Mouse (Mus musculus): ENCODE data around the gene Plet1. TPM values are rescaled to one million over a fixed set of nuclear protein-coding genes. Genes with fewer than 3 reads are reported as not detected.

Gene Plet1
- total RNA-seq (2022): under 1 TPM in 2 of 4 experiments, not detected in 2; 0.19 to 0.27 TPM

DNA sequence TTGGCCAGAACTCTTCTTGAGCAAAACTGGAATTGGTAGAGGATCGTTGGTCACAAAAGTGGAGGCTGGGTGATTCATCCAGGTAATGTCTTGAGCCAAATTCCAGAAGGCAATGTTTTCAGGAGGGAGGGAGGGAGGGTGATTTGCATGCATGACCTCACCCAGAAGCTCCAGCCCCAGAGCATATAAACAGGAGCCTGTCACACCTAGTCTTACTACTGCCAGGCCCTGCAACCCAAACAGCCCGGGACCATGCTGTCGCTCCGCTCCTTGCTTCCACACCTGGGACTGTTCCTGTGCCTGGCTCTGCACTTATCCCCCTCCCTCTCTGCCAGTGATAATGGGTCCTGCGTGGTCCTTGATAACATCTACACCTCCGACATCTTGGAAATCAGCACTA is at the start of gene Plet1:
Gene Plet1, plus strand, starts transcription at position 215 of the 400 bp plus-strand sequence.
- no peak for DNase-seq (ENCODE audit: low spot score in 2 of 2)

DNA sequence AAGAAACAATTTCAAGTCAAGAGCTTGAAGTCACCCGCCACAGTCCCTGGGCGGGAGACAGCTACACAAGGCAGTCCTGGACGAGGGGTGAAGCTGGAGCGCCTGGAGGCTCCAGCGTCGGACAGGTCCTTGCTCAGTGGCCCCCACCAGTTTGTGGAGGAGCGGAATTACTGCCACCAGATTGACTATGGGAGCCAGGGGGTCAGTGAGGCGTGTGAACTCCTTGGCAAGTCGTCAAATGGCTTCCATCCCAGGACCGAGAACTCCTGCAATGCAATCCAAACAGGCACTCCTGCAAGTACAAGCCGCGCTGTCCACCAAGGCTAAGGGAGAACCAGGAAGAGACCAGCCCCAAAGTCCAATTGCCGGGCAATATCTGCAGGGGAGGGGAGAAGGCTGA is 45.3 kb upstream of the Plet1 start:
- no peak for DNase-seq (ENCODE audit: low spot score in 2 of 2)

DNA sequence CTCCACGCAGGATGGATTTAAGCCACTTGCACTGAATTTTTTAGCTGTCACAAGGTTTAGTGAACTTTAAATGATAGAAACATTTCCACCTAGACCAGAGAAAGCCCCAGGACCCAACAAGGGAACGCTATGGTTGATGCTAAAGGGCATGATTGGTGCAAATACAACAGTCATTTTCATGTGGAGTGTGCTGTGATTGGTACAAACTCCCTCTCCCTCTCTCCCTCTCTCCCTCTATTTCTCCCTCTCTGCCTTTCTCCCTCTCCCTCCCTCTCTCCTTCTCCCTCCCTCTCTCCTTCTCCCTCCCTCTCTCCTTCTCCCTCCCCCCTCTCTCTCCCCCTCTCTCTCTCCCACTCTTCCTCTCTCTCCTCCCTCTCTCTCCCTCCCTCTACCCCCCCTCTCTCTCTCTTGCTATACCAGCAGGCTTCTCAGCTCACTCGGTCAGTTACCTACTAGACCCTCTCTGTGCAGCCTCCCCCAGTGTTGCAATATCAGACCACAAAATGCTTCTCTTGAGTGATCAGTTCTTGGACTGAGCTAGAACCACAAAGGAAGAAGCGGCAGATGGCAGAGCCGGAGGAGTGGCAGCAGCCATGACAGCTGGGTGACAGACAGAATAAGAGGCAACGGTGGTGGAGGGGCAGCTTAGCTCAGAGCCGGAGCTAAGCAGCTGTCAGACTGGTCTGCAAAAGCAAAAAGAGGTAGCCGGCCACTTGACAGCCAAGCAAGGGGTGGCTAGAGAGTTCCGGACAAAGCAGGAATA is 42.7 kb upstream of the Plet1 start:
- DNase-seq (ENCODE audit: low spot score in 2 of 2): no peak

DNA sequence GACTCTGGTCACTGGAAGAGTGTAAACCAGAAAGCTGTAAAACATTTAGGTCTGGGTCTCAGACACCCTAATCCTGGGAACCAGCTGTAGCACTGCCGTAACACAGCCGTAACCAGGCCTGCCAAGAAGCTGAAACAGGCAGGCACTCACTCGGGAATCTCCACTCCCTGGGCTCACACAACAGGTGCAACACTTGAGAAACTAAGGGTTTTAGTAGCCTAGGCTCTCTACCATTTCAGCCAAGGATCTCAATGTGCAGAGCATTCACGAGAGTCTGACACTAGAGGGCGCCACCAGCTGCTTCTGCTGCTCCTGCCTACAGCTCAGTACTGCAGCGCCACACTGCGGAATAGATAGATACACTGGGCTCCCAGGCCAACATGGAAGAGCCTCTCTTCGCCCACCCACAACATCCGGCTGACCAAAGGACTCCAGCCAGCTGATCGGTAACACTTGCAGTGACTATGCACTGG is 42.0 kb upstream of the Plet1 start:
- DNase-seq (ENCODE audit: low spot score in 2 of 2): peak; percentile 71 to 77

DNA sequence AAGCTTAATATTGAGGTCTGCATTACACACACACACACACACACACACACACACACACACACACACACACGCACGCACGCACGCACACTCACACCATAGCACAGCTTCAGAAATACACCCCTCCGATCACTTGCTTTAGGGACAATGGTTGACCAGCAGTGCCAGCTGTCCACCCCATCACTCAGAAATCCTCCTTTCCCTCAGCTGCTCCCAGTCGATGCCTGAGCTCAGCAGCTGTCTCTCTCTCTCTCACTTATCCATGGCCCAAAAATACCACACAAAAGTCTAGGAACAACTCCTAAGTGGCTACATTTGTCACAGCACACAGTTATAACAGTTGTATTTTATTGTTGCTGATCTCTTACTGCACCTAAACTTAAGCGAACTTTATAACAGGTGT is 36.7 kb upstream of the Plet1 start:
- DNase-seq (ENCODE audit: low spot score in 2 of 2): no peak

DNA sequence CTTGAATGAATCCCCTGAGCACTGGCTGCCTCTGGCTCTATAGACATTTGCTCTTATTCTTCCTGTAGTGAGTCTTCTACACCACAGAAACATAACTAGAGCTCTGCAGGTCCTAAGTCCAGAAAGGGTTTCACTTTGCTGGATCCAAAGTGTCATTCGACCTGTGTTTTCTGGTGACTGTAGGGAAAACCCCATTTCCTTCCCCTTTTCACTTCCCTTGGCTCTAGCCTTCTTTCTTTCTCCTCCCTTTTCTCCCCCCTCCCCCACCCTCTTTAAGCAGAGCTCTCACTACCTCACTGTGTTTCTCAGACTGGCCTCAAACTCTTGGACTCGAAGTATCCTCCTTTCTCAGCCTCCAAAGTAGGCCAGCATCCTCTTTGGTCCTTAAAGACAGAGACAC is 34.8 kb upstream of the Plet1 start:
- no peak for DNase-seq (ENCODE audit: low spot score in 2 of 2)

DNA sequence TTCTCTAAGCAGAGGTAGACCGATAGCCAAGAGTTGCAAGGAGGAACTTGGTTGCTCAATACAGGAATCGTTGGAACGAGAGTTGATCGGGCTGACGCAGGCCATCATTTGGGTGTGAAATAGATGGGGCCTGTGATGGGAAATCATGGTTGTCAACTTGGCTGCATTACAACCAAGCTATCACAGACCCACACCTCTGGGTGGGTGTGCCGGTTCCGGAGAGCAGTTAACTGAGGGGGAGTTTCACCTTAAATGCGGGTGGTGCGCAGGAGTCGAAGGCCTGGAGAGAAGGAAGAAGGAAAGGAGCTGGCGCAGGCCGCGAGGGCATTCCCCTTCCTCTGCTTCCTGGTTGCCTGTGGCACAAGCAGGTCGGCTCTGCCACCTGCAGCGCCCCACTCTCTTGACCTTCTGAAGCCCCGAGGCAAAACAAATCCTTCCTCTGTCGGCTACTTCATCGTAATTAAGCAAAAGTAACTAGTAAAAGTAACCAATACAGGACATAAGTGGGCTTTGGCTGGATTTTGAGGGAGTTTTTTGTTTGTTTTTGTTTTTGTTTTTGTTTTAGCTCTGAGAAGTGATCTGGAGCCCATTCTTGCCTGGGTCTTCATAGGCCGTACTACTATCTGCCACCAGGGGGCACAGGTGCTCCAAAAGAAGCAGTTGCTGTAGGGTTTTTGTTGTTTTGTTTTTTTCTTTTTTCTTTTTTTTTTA is 31.7 kb upstream of the Plet1 start:
- peak; percentile 42 to 59 for DNase-seq (ENCODE audit: low spot score in 2 of 2)

DNA sequence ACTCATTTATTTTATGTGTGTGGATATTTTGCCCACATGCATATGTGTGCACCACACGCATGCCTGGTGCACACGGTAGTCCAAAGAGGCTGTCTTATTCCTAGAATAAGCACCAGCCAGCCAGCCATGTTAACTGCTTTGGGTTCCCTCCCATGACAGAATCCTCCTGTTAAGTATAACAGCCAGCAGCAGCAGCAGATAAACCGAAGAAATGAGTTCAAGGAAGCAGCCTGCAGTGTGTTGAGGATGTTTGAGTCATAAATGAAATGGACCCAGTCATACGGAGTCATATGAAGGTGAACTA is 31.2 kb upstream of the Plet1 start:
- no peak for DNase-seq (ENCODE audit: low spot score in 2 of 2)

DNA sequence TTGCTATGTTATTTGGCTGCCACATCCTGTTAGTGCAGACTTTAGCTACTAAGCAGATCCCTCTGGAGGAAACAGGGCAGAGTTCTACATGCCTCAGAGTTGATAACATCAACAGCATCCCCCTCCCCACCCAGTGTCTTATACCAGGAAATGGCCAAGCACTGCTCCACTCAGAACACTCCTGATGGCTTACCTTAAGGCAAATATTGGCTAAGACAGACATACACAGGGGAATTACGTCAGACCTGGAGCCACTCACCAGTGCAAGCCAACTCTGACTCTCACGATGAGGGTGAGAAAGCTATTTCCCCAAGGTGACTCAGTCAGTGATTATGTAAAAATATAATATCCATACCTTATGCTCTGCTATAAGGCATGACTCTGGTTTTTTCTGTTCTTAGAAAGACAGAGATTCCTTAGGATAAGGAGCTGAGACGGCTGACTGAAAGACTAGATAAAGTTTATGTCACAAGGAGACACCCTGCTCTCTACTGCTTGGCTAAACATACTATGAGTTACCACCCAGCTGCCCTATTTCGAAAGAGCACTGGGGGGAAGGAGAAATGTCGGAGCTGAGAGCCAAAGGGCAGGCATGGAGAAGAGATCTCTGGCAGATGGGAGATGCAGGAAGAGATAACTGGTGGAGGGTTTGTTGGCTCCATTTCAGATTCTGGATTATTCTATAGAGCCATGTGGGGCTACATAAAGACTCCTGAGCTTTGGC is 23.8 kb upstream of the Plet1 start:
- no peak for DNase-seq (ENCODE audit: low spot score in 2 of 2)

DNA sequence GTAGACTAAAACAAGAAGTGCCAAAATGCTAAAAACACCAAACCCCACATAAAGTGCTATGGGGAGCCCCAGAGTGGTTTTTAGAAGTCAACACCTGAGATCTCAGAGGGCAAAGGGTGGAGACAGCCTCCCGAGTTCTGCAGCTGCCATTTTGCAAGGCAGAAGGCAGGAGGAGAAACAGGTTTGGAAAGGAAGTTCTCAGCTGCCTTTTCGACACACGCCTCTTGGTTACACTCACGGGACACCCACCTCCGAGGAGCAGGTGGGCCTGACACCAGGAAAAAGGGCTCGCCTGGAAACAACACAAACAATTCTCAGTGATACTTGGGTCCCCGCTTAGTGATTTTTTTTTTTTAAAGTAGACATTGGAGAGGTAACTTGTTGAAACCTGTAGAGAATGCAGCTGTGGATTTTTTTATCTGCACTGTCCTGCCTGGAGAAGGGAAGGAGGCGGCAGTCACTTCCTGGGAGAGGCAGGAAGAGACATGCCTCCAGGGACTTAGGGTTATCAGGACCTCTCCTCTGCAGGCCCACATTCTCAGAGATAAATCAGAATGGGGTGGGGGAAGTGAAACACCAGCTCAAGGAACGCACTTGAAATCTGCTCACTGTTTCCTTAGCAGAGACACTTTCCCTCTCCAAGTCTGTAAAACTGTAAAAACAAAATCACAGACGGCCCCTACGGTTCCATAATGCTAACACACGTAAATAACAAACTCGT is 23.0 kb upstream of the Plet1 start:
- no peak for DNase-seq (ENCODE audit: low spot score in 2 of 2)

DNA sequence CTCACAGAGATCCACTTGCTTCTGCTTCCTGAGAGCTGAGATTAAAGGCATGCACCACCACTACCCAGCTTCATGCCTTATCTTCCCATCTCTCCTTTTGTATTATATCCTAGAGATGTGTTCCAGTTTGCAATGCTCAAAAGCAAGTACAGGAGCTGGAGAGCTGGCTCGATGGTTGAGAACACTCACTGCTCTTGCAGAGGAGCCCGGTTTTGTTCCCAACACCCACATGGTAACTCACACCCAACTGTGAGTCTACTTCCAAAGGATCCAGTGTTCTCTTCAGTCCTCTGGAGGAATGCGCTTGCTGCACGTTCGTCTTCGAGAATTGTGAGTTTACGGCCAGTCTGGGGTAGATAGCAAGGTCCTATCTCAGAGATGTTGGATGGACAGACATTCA is 19.0 kb upstream of the Plet1 start:
- no peak for DNase-seq (ENCODE audit: low spot score in 2 of 2)

DNA sequence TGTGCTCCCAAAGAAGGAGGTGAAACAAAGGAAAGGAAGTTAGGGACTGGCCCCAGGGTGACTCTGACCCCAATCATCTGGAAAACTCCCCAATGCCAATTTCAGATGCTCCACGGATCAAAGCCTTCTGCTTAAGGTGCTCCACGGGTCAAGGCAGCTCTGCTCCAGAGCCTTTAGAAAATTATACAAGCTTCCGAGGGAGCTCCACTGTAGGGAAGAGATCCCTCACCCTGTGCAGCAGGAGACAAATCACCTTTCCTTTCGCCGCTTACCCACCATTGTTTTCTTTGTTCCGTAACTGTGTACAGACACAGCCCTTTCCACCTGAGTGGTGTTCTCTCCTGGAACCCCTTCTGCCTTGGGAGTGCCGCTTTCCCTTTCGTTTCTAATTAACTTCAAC is 18.6 kb upstream of the Plet1 start:
- no peak for DNase-seq (ENCODE audit: low spot score in 2 of 2)

DNA sequence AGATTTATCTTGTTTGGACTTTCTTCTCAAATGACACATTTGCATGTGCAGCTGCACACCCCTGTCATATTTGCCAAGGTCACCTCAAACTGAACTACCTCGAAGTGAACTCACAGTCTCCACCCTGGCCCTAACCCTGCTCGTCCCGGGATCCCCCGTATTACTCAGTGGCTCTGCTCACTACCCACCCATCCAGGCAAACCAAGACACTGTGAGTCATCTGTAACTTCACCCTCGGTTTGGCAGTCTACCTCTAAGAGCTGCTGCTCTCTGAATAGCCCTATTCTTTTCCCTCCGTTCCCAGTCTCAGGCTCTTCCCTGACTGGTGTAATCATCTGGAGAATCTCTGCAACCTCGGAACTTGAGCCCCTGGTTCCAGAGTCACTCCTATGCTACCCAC is 17.7 kb upstream of the Plet1 start:
- no peak for DNase-seq (ENCODE audit: low spot score in 2 of 2)

DNA sequence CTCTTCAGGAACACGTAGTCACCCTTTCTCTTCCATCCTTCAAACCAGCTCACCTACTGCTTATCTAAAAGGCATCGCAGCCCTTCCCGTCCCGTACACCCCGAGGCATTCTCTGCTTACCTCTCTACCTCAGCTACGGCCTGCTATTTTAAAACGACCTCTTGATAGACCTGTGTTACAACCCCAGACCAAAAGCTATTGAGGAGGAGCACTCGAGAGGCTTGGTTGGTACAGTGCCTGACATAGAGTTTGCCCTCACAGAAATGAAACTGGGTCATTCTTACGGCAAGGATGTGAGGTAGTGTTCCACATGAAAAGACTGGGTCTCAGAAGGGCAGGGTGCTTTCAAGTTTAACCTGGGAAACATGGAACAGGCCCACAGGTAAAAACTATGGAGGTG is 17.1 kb upstream of the Plet1 start:
- no peak for DNase-seq (ENCODE audit: low spot score in 2 of 2)

DNA sequence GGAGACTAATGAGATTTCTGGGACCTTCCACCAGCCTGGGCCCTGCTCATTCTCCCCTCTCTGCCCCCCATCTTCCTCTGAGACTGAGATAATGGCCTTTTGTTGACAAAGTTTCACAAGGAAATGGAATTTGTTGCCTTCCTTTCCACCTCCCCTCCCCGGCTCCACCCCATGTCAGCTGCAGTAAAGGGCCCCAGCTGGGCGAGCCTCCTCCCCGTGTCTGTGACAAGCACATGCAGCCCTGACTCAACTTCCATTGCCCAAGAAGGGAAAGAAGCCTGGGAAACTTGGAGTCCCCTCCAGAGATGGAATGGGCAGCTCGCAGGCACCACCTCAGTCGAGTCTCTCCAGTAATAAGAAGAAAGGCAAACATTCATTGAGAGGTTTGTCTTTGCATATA is 15.5 kb upstream of the Plet1 start:
- DNase-seq (ENCODE audit: low spot score in 2 of 2): no peak

DNA sequence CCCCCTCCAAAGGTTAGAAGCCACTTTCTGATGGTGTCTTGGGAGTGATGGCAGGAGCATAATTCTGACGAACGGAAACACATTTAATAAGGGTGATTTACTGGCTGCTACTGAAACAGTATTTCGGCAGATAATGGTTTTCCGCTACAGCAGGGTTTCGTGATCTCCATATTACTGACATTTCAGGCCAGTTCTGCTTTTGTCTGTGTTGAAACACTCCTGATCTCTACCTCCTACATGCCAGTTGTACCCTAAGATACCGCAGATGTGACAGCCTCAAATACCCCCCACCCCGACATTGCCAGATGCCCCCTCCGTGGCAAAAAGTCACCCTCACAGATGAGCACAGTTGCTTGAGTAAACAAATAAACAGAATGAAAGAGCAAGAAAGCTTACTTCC is 14.8 kb upstream of the Plet1 start:
- DNase-seq (ENCODE audit: low spot score in 2 of 2): no peak

DNA sequence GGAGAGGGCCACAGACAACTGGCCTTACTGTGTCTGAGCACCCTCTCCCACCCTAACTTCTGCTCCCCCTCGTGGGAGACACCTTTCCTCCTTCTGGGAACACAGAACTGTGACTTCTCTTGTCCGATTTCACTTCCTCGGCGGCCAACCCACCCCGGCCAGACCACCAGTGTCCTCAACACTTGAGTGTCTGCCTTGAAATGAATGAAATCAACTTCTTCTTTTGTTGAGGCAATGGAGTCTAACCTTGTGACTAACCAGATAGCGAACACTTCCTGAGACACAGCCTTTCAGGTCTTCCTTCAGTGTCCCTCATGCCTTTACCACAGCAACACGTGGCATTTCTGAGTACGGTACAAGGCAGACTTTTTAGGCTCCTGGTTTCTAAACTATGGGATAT is 11.6 kb upstream of the Plet1 start:
- no peak for DNase-seq (ENCODE audit: low spot score in 2 of 2)

DNA sequence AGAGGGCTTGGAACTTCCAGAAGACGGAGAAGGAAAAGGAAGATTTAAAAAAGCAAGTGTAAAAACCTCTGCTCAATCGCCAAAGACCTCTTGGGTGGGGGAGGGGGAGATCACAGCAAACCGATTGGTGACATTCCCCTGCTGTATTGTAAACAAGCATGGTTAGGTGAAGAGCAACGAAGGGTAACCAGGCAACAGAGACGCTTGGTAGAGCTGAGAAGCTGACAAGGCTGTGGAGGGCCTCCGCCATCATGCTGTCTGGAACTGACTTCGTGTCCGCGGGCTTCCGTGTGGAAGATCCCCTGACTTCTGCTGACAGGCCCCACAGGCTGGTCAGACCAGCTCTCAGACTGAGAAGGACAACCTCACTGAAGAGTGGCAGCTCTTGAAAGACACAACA is 8.8 kb upstream of the Plet1 start:
- no peak for DNase-seq (ENCODE audit: low spot score in 2 of 2)

DNA sequence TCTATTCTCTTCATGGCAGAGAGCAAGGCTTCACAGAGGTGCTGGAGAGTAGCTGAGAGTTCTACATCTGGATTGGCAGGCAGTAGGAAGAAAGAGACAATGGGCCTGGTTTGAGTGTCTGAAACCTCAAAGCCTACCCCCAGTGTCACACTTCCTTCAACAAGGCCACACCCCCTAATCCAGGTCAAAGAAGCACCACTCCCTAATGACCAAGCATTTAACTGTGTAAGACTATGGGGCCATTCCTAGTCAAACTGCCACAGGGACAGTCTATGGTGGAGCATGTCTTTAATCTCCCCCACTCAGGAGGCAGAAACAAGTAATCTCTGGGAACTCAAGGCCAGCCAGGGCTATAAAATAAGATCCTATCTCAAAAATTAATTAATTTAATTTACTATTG is 3.5 kb upstream of the Plet1 start:
- no peak for DNase-seq (ENCODE audit: low spot score in 2 of 2)

DNA sequence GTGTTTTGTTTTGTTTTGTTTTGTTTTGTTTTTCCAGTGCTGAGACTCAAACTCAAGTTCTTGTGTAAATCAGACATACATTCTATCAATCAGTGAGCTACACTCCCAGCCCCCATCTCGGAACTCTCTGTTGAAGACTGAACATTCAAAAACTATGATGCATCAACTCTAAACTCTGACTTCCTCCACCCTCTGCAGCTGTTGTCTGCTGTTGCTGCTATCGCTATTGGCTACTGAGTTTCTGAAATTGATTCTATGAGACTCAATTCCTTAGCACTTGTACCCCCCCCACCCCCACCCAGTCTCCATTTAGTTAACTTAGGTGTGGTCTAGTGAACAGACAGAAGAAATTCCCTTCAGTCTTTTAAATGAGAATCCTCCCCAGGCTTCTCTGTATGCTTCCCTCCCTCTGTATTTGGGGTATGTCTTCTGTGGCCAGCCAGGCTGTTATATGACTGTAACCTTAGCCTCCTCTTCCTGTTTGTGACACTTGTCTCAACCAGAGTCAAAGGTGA is 2.7 kb upstream of the Plet1 start:
- no peak for DNase-seq (ENCODE audit: low spot score in 2 of 2)

DNA sequence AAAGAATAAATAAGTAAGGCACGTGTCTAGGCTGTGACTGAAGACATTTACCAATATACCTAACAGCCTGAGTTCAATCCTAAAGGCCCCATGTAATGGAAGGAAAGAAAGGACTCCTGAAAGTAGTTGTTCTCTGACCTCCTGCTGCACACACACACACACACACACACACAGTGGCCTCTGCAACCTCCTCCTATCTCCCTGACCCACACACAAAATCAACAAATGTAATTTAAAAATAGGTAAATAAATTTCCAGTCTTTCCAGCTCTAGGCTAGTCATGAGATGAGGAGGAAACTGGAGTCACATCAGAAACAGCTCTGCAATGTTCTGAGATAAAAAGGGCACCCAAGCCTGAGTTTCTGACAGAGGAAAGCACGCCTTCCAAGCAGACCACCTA is 548 bp upstream of the Plet1 start:
- no peak for DNase-seq (ENCODE audit: low spot score in 2 of 2)

All from gastrocnemius, adult 8-10 months (tissue).